Comparison of ENCODE assay signal across 8 mouse cellular contexts in genomic region chr5:8366771-8367613, GRCm38 (mm10). TPM values are rescaled to one million over a fixed set of nuclear protein-coding genes. Genes with fewer than 3 reads are reported as not detected.
DNase-seq lines count a peak whose midpoint lies in the region; ATAC-seq lines count a peak whose summit lies in the region.

No protein-coding gene starts in this region.

- ATAC-seq in lung, embryonic 15.5 days (ENCODE audit: borderline replicate concordance, extremely low read depth, low FRiP score, low TSS enrichment), result 0 out of 2 replicates have a peak, but pooled peaks have one; percentile 6
- peak; percentile 66 for ATAC-seq in hindbrain, embryonic 12.5 days (ENCODE audit: low FRiP score)
- ATAC-seq in liver, embryonic 12.5 days, result no peak

- no peaks in the 10 kb centered on the region for H3K9me3 ChIP-seq in lung, embryonic 15.5 days
- H3K9me3 ChIP-seq in hindbrain, embryonic 12.5 days (replicated peaks), result no peaks in the 10 kb centered on the region
- no peaks in the 10 kb centered on the region for H3K9me3 ChIP-seq in liver, embryonic 12.5 days (replicated peaks)

- no peak overlapping the region for H3K27ac ChIP-seq in lung, embryonic 15.5 days
- H3K27ac ChIP-seq in hindbrain, embryonic 12.5 days, result peak overlapping the region; percentile 87
- H3K27ac ChIP-seq in liver, embryonic 12.5 days, result no peak overlapping the region

- H3K36me3 ChIP-seq in lung, embryonic 15.5 days, result no peaks in the 10 kb centered on the region
- no peaks in the 10 kb centered on the region for H3K36me3 ChIP-seq in hindbrain, embryonic 12.5 days
- H3K36me3 ChIP-seq in liver, embryonic 12.5 days, result no peaks in the 10 kb centered on the region

- H3K4me3 ChIP-seq in lung, embryonic 15.5 days, result peak overlapping the region; percentile 56
- H3K4me3 ChIP-seq in hindbrain, embryonic 12.5 days, result peak overlapping the region; percentile 74
- peak overlapping the region; percentile 54 for H3K4me3 ChIP-seq in liver, embryonic 12.5 days

- no peak overlapping the region for H3K9ac ChIP-seq in lung, embryonic 15.5 days
- peak overlapping the region; percentile 82 for H3K9ac ChIP-seq in hindbrain, embryonic 12.5 days
- H3K9ac ChIP-seq in liver, embryonic 12.5 days, result no peak overlapping the region

- peak overlapping the region; percentile 90 for H3K4me2 ChIP-seq in lung, embryonic 15.5 days
- H3K4me2 ChIP-seq in hindbrain, embryonic 12.5 days (replicated peaks), result peak overlapping the region; percentile 77
- H3K4me2 ChIP-seq in liver, embryonic 12.5 days, result peak overlapping the region; percentile 65

- peaks cover 27% of the 10 kb centered on the region for H3K27me3 ChIP-seq in lung, embryonic 15.5 days
- H3K27me3 ChIP-seq in hindbrain, embryonic 12.5 days, result no peaks in the 10 kb centered on the region
- peaks cover 33% of the 10 kb centered on the region for H3K27me3 ChIP-seq in liver, embryonic 12.5 days (replicated peaks)

- WGBS in lung, embryonic 15.5 days, result 2% methylated on average over 24 of the region's 25 CpGs
- WGBS in hindbrain, embryonic 12.5 days, result 3% methylated on average over 25 of the region's 25 CpGs
- 6% methylated on average over 25 of the region's 25 CpGs for WGBS in liver, embryonic 12.5 days (ENCODE audit: insufficient replicate concordance)

- H3K4me1 ChIP-seq in lung, embryonic 15.5 days, result peaks cover 7% of the 10 kb centered on the region; the same call in 1 of the 2 replicates
- no peaks in the 10 kb centered on the region for H3K4me1 ChIP-seq in hindbrain, embryonic 12.5 days
- no peaks in the 10 kb centered on the region for H3K4me1 ChIP-seq in liver, embryonic 12.5 days

- DNase-seq in lung, postnatal 25 days (ENCODE audit: low spot score), result no peak
- DNase-seq in embryo, embryonic 10.5 days (ENCODE audit: low spot score), result peak; percentile 49
- peak; percentile 28 to 50 for DNase-seq in right cerebral cortex, postnatal 36 days (ENCODE audit: low spot score in 2 of 2)
- no peak for DNase-seq in spleen, postnatal 10 days (ENCODE audit: low spot score in 2 of 2)
- no peak for DNase-seq in urinary bladder, postnatal 25 days (ENCODE audit: low spot score)

RNA-seq across cellular contexts. Expression of gene Adam22, which starts 1.0 kb away (rescaled TPM):
- 3.3 and 3.5 TPM in 2 replicates for polyA plus RNA-seq in lung, embryonic 15.5 days (2015; fragmentation: Nextera tagmentation; extraction: Ambion mirVana)
- 26.6 and 29.3 TPM in 2 replicates for polyA plus RNA-seq in hindbrain, embryonic 12.5 days (2016; fragmentation: Nextera tagmentation; extraction: Ambion mirVana)
- 0.56 and 0.93 TPM in 2 replicates for polyA plus RNA-seq in liver, embryonic 12.5 days (2016; fragmentation: Nextera tagmentation; extraction: Ambion mirVana)

RNA-seq across cellular contexts. Expression of gene Dbf4, which starts 55.5 kb away (rescaled TPM):
- 46.7 and 47.1 TPM in 2 replicates for polyA plus RNA-seq in lung, embryonic 15.5 days (2015; fragmentation: Nextera tagmentation; extraction: Ambion mirVana)
- 39.9 and 41.7 TPM in 2 replicates for polyA plus RNA-seq in hindbrain, embryonic 12.5 days (2016; fragmentation: Nextera tagmentation; extraction: Ambion mirVana)
- polyA plus RNA-seq in liver, embryonic 12.5 days (2016; fragmentation: Nextera tagmentation; extraction: Ambion mirVana), result 41.9 and 46.2 TPM in 2 replicates

RNA-seq across cellular contexts. Expression of gene Slc25a40, which starts 55.7 kb away (rescaled TPM):
- polyA plus RNA-seq in lung, embryonic 15.5 days (2015; fragmentation: Nextera tagmentation; extraction: Ambion mirVana), result 11.5 and 12.0 TPM in 2 replicates
- polyA plus RNA-seq in hindbrain, embryonic 12.5 days (2016; fragmentation: Nextera tagmentation; extraction: Ambion mirVana), result 9.7 and 10.3 TPM in 2 replicates
- 5.3 TPM in 2 replicates for polyA plus RNA-seq in liver, embryonic 12.5 days (2016; fragmentation: Nextera tagmentation; extraction: Ambion mirVana)

Comparison
In these comparisons a context has a peak if more than half of its experiments do, and no peak if none do; other contexts are left out.
1. DNase-seq: peak in embryo, embryonic 10.5 days (single experiment) and right cerebral cortex, postnatal 36 days (2 of 2); none in lung, postnatal 25 days (single experiment), spleen, postnatal 10 days (0 of 2) and urinary bladder, postnatal 25 days (single experiment).
2. Peak in every context shown above with its lines, with median percentiles within 50 percentile points of each other: H3K4me2 ChIP-seq and H3K4me3 ChIP-seq.